Mouse (Mus musculus): ENCODE results near the gene Ublcp1.
"Not testable (repeated sequence)": the region's sequence is repeated elsewhere in the genome, so short reads cannot be mapped to it uniquely, and the experiment has no call there.

Gene Ublcp1

GRCm38 (mm10) chr11:44494643-44495323, 24.5 kb upstream of the Ublcp1 start:
- no peak for DNase-seq (ENCODE audit: low spot score)

DNA sequence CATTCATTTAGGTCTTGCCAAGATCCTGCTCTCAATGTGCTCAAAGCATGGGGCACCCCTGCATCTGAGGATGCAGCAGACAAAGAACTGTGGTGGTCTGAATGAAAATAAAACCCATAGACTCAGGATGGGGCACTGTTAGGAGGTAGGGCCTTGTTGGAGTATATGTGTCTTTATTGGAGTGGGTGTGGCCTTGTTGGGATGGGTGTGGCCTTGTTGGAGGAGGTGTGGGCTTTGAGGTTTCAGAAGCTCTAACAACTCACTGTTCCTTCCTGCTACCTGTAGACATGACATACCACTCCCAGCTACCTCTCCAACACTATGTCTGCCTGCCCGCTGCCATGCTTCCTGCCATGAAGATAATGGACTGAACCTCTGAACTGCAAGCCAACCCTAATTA, 18.8 kb upstream of the Ublcp1 start:
- DNase-seq (ENCODE audit: low spot score) = no peak

GRCm38 (mm10) chr11:44485089-44485736, 14.9 kb upstream of the Ublcp1 start:
- DNase-seq (ENCODE audit: low spot score) = no peak

DNA sequence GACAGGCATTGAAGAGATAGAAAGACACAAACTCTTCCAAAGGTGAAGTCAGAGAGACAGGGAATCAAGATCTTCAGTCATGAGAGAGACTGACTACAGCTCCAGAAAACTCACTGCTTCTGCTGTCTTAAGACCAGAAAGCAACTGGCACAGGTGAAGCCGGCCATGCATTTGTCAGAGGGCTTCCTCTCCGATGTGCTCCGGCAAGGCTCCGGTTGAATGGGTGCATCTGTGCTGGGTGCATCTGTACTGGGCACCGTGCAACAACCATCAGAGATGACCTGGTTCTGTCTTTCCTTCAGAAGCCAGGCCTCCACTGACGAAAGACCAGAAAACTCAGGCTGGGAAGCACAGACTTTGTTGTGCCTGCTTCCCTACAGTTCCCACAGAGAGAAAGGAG, 9.9 kb upstream of the Ublcp1 start:
- DNase-seq (ENCODE audit: low spot score) = no peak

- no peak for DNase-seq (ENCODE audit: low spot score)
Measured at GRCm38 (mm10) chr11:44478382-44478781, 8.1 kb upstream of the Ublcp1 start.

DNA sequence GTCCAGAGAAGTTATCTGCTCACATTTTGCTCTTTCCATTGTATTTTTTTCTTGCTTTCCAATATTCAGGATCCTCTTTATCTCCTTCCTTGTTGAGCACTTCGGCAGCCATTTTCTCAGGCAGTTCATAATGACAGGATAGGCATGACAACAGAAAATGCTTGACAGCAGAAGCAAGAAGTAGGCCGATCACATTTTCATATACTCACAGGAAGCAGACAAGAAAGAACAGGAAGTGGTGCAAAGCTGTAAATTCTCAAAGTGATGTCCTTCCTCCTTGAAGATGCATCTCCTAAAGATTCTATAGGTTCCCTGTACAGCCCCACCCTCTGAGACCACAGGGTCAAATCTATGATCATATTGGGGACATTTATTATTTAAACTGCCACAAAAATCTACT, 6.1 kb upstream of the Ublcp1 start:
- no peak for DNase-seq (ENCODE audit: low spot score)

DNA sequence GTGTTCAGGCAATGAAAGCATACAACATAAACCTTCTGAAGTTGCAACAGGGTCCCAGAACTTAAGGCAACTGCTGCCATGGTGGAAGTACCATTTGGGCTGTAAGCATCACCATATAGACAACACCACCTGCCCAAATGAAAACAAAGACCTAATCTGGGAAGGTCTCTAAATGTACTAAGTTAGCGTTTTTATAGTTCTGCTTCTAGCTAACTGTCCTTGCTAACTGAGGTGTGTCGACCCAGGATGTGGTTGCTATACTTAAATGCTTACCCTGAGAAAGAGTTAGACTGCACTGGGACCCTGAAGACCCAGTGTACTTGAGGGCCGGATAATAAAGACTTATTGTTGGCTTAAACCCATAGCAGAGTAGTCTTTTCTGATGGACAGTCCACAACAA, 5.2 kb upstream of the Ublcp1 start:
- no peak for DNase-seq (ENCODE audit: low spot score)

GRCm38 (mm10) chr11:44471337-44471995, 1.2 kb upstream of the Ublcp1 start:
- no peak for DNase-seq (ENCODE audit: low spot score)

- no peak for DNase-seq (ENCODE audit: low spot score)
Measured at GRCm38 (mm10) chr11:44469646-44470431, 459 bp downstream of the Ublcp1 start.

- DNase-seq (ENCODE audit: low spot score) = no peak
Measured at GRCm38 (mm10) chr11:44468306-44468790, 1.9 kb downstream of the Ublcp1 start.

- no peak for DNase-seq (ENCODE audit: low spot score)
Measured at GRCm38 (mm10) chr11:44466949-44467442, 3.3 kb downstream of the Ublcp1 start.

DNA sequence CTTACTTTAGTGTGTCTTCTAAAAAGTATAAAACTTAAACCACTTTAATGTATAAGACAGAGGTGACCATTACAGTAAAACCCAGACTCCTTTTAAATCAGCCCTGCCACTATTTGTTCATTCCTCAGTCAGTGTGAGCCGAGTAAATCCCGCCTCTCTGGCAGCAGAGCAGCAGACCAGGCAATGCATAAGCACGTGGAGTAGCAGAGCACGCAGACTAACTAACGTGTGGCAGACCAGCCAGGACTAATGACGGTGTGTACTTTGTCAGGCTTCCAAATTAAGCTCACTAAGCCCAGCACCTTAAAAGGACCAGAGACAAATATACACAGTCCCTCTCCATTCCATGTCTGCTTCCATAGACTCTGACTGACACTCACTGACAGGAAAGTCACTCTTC, 8.8 kb downstream of the Ublcp1 start:
- no peak for DNase-seq (ENCODE audit: low spot score)

- no peak for DNase-seq (ENCODE audit: low spot score)
Measured at GRCm38 (mm10) chr11:44453423-44453822, 16.9 kb downstream of the Ublcp1 start.

DNA sequence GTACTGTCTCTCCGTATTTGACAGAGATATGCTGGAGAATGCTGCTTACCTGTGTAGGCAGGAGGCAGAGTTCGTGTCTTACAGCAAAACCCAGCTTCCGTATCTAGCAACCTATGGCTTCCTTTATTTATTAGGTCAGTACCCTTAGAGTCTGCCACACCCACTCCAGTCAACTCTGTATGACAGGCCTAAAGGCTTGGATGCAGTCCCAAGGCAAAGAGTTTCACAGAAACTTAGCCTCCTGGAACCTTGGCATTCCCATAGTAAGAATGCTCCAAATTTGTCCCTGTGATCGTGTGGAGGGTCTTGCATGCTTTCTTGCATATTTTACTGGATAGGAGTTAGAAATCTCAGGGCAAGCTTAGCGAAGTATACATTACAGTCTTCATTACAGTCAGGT, 18.3 kb downstream of the Ublcp1 start:
- not testable (repeated sequence) for DNase-seq (ENCODE audit: low spot score)

DNA sequence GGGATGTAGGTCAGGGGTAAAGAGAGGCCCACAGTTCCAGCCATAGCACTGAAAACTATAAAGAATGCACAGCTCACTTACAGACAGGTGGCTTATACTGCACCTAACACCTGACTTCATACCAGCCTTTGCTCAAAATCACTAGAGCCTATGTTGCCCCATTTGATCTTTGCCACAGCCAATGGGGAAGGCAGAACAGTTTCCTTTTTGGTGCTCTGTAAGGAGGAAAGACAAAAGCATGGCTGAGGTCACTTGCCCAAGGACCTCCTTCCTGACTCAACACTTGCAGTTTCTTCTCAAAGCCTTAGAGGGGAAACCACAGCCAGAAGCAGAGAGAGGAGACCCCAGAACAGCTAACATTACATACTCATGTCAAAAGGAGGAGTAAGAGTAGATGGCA, 19.3 kb downstream of the Ublcp1 start:
- DNase-seq (ENCODE audit: low spot score) = no peak

DNA sequence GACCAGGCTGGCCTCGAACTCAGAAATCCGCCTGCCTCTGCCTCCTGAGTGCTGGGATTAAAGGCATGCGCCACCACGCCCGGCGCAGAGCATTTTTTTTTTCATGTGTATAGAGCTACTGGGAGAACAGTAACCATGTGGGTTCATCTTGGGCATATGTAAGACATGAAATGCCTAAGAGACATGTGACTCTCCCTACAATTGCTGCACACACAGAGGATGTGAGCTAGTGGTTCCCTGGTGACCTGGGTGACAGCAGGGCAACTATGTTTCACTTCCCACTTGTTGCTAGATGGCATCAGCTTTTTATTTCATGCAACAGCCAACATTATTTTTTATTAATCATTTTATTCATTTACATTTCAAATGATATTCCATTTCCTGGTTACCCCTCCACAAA, 32.5 kb downstream of the Ublcp1 start:
- DNase-seq (ENCODE audit: low spot score) = no peak

- no peak for DNase-seq (ENCODE audit: low spot score)
Measured at GRCm38 (mm10) chr11:44430036-44430435, 40.3 kb downstream of the Ublcp1 start.

- no peak for DNase-seq (ENCODE audit: low spot score)
Measured at GRCm38 (mm10) chr11:44427951-44428350, 42.3 kb downstream of the Ublcp1 start.

DNA sequence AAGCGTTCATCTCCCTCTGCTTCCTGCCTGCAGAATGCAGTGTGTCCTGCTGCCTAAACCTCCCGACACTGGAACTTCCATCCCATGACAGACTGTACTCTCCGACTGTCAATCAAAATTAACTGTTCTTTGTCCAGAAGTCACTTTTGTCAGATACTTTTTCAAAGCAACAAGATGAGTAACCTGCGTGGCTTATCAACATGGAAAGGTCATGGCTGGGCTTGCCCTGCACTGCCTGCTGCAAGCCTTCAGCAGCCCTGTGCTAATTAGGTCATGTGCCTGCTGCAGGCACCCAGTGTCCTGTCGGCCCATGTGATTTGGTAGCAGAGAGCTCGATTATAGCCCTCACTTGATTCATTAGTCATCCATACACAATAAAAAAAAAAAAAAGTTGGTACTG, 44.7 kb downstream of the Ublcp1 start:
- no peak for DNase-seq (ENCODE audit: low spot score)

- no peak for DNase-seq (ENCODE audit: low spot score)
Measured at GRCm38 (mm10) chr11:44425006-44425405, 45.3 kb downstream of the Ublcp1 start.

DNA sequence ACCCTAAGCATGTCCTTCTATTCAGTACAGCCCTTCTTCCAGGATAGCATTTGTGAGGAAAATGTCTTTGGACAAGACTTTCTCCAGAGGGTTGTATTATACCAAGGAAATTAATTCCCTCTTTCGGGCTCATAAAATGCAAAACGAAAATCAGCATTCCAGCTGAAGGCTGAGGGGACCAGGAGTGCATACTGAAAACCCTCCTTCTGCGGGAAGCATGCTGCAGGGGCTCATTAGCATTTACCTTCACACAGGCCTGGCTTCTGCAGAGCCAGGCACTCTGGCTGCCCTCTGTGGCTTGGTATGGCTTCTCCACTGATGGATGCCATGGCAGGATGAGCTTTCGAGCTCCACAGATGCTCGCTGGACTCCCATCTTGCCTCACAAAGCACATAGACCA, 46.3 kb downstream of the Ublcp1 start:
- DNase-seq (ENCODE audit: low spot score) = no peak

GRCm38 (mm10) chr11:44423261-44423660, 47.0 kb downstream of the Ublcp1 start:
- DNase-seq (ENCODE audit: low spot score) = no peak

Measured in ovary, postnatal 10 days (tissue).